Mouse (Mus musculus) urinary bladder, postnatal 0 days (tissue): Measurements from ENCODE around the gene Smtn. TPM values are rescaled to one million over a fixed set of nuclear protein-coding genes. Genes with fewer than 3 reads are reported as not detected.

Experiments
- polyA plus RNA-seq: library from polyadenylated mRNA; unstranded; fragments of >200 nt; fragmentation: Nextera tagmentation; extraction: Ambion mirVana; gene quantifications from 2 replicates; pipeline ENCODE4 v1.2.1, GENCODE M21; 2015

Gene Smtn
- polyA plus RNA-seq, result 936 and 955 TPM in 2 replicates

GRCm38 (mm10) chr11:3540451-3541085, at the start of gene Smtn:
Gene Smtn, minus strand, starts transcription at chr11:3540612.

GRCm38 (mm10) chr11:3514529-3515054, 25.8 kb downstream of the Smtn start, which contains the start of gene Selenom:
Gene Selenom, plus strand, starts transcription at chr11:3514684.

GRCm38 (mm10) chr11:3487952-3488570, 52.4 kb downstream of the Smtn start, which contains the start of gene Pla2g3:
Gene Pla2g3, plus strand, starts transcription at chr11:3488284.

Other genes with a start within 250 kb of the Smtn start
- 11.1 and 12.5 TPM in 2 replicates for gene Pik3ip1, start 210.2 kb downstream of the Smtn start, polyA plus RNA-seq
- gene Limk2, start 131.4 kb downstream of the Smtn start, polyA plus RNA-seq, result 54.3 and 56.4 TPM in 2 replicates
- gene Rnf185, start 88.2 kb downstream of the Smtn start, polyA plus RNA-seq, result 19.6 and 20.3 TPM in 2 replicates
- gene Pla2g3, start 52.3 kb downstream of the Smtn start, polyA plus RNA-seq, result 0.19 and 0.30 TPM in 2 replicates
- gene Inpp5j, start 35.8 kb downstream of the Smtn start, polyA plus RNA-seq, result 0.27 and 0.28 TPM in 2 replicates
- gene Selenom, start 25.9 kb downstream of the Smtn start, polyA plus RNA-seq, result 440 and 451 TPM in 2 replicates
- 9.0 and 10.8 TPM in 2 replicates for gene Morc2a, start 108.6 kb upstream of the Smtn start, polyA plus RNA-seq